Mouse (Mus musculus) myocyte (in vitro differentiated cells): ENCODE measurements around the gene Itpr1. TPM values are rescaled to one million over a fixed set of nuclear protein-coding genes. Genes with fewer than 3 reads are reported as not detected.

Source experiments
- H3K27me3 ChIP-seq: one replicate; pipeline ENCODE4 v1.6.1; 2011; ENCODE audit not compliant: control insufficient read depth, insufficient read depth, insufficient read length
- H3K36me3 ChIP-seq: one replicate; pipeline ENCODE4 v1.6.1; 2011; ENCODE audit not compliant: control insufficient read depth, insufficient read depth
- H3K4me2 ChIP-seq: one replicate; pipeline ENCODE4 v1.6.1; 2011; ENCODE audit warnings: low read depth, control low read depth
- H3K4me3 ChIP-seq: one replicate; pipeline ENCODE4 v1.5.1; 2011; ENCODE audit warnings: mild to moderate bottlenecking, control low read depth, moderate library complexity
- H3K79me2 ChIP-seq: one replicate; pipeline ENCODE4 v1.6.1; 2011; ENCODE audit not compliant: control insufficient read depth, insufficient read depth
- H3ac ChIP-seq: one replicate; pipeline ENCODE4 v1.6.1; 2011; ENCODE audit not compliant: control insufficient read depth, insufficient read length
- CEBPB ChIP-seq: IDR thresholded peaks from 2 replicates; pipeline ENCODE4 v1.6.1; 2011; ENCODE audit warnings: mild to moderate bottlenecking, moderate library complexity; ENCODE audit not compliant: poor library complexity, insufficient read depth, severe bottlenecking
- E2F4 ChIP-seq: IDR thresholded peaks from one replicate; pipeline ENCODE4 v1.6.1; 2011; ENCODE audit warnings: mild to moderate bottlenecking, control low read depth, moderate library complexity; ENCODE audit not compliant: insufficient read depth
- MAX ChIP-seq: IDR thresholded peaks from one replicate; pipeline ENCODE4 v1.6.1; 2011; ENCODE audit warnings: low read depth, mild to moderate bottlenecking, control low read depth
- MYOD1 ChIP-seq, 3 experiments: IDR thresholded peaks; one replicate each; pipeline ENCODE4 v1.6.1; 2011; ENCODE audit warnings: control low read depth in 2 of 3, low read depth in 2 of 3, mild to moderate bottlenecking in 2 of 3, moderate library complexity in 1 of 3; ENCODE audit not compliant: insufficient read length in 2 of 3, control insufficient read depth in 1 of 3
- MYOG ChIP-seq, 3 experiments: IDR thresholded peaks; one replicate each; pipeline ENCODE4 v1.6.1; 2011; ENCODE audit warnings: control low read depth in 2 of 3, low read depth in 2 of 3, mild to moderate bottlenecking in 2 of 3; ENCODE audit not compliant: insufficient read length in 2 of 3, control insufficient read depth in 1 of 3, insufficient read depth in 1 of 3
- POLR2A ChIP-seq: IDR thresholded peaks from one replicate; pipeline ENCODE4 v1.6.1; 2011; ENCODE audit warnings: low read depth, mild to moderate bottlenecking, control low read depth, moderate library complexity; ENCODE audit not compliant: insufficient read length
- POLR2AphosphoS2 ChIP-seq: IDR thresholded peaks from one replicate; pipeline ENCODE4 v1.6.1; 2011; ENCODE audit warnings: low read depth, control low read depth; ENCODE audit not compliant: insufficient read length
- REST ChIP-seq: IDR thresholded peaks from one replicate; pipeline ENCODE4 v1.6.1; 2011; ENCODE audit warnings: mild to moderate bottlenecking, control low read depth, moderate library complexity; ENCODE audit not compliant: insufficient read depth, insufficient read length
- SRF ChIP-seq: IDR thresholded peaks from one replicate; pipeline ENCODE4 v1.6.1; 2011; ENCODE audit warnings: low read depth; ENCODE audit not compliant: control insufficient read depth, insufficient read length
- TCF12 ChIP-seq: IDR thresholded peaks from one replicate; pipeline ENCODE4 v1.6.1; 2011; ENCODE audit warnings: mild to moderate bottlenecking, control low read depth; ENCODE audit not compliant: poor library complexity, insufficient read depth, severe bottlenecking
- TCF3 ChIP-seq: IDR thresholded peaks from one replicate; pipeline ENCODE4 v1.6.1; 2011; ENCODE audit warnings: low read depth, control low read depth; ENCODE audit not compliant: insufficient read length
- USF1 ChIP-seq: IDR thresholded peaks from one replicate; pipeline ENCODE4 v1.6.1; 2011; ENCODE audit warnings: low read depth, mild to moderate bottlenecking, control low read depth, moderate library complexity
- polyA plus RNA-seq: library from polyadenylated mRNA; unstranded; fragments of >200 nt; fragmentation: generic; extraction: Trizol; gene quantifications from one replicate; pipeline ENCODE4 v1.2.1, GENCODE M21; 2012; ENCODE audit warnings: missing spikeins

Gene Itpr1
- polyA plus RNA-seq, 1 experiment: 3.1 TPM

- H3K27me3 ChIP-seq: no peaks in the 10 kb centered on the region
- H3K4me2 ChIP-seq: no peak overlapping the region
- no peak overlapping the region for H3ac ChIP-seq
- no peaks in the 10 kb centered on the region for H3K36me3 ChIP-seq
- no peak overlapping the region for H3K4me3 ChIP-seq
- H3K79me2 ChIP-seq: no peaks in the 10 kb centered on the region
- TF ChIP-seq MYOD1 (IDR thresholded peaks at IDR 0.05; ENCODE audit: control insufficient read depth in 1 of 3, insufficient read length in 2 of 3, low read depth in 2 of 3) (no peak), MAX (no peak), POLR2AphosphoS2 (no peak), CEBPB (no peak), TCF3 (no peak), MYOG (IDR thresholded peaks at IDR 0.05; ENCODE audit: control insufficient read depth in 1 of 3, insufficient read depth in 1 of 3, insufficient read length in 2 of 3, low read depth in 2 of 3) (no peak), POLR2A (no peak), USF1 (no peak), E2F4 (no peak), SRF (no peak), TCF12 (no peak), REST (no peak)
These were observed 121.2 kb downstream of the Itpr1 start for GRCm38 (mm10) chr6:108334059-108334458.

GRCm38 (mm10) chr6:108335202-108335823 is 122.4 kb downstream of the Itpr1 start:
- Histone ChIP-seq H3K79me2 (no peaks in the 10 kb centered on the region), H3K27me3 (no peaks in the 10 kb centered on the region), H3K4me2 (no peak overlapping the region), H3K4me3 (no peak overlapping the region), H3ac (no peak overlapping the region), H3K36me3 (no peaks in the 10 kb centered on the region)
- TF ChIP-seq REST (no peak), MYOG (IDR thresholded peaks at IDR 0.05; ENCODE audit: control insufficient read depth in 1 of 3, insufficient read depth in 1 of 3, insufficient read length in 2 of 3, low read depth in 2 of 3) (no peak), MYOD1 (IDR thresholded peaks at IDR 0.05; ENCODE audit: control insufficient read depth in 1 of 3, insufficient read length in 2 of 3, low read depth in 2 of 3) (no peak), E2F4 (no peak), POLR2A (no peak), USF1 (no peak), CEBPB (no peak), TCF3 (no peak), MAX (no peak), TCF12 (no peak), POLR2AphosphoS2 (no peak), SRF (no peak)

- TF ChIP-seq POLR2AphosphoS2 (no peak), POLR2A (no peak), MYOG (IDR thresholded peaks at IDR 0.05; ENCODE audit: control insufficient read depth in 1 of 3, insufficient read depth in 1 of 3, insufficient read length in 2 of 3, low read depth in 2 of 3) (no peak), E2F4 (no peak), USF1 (no peak), REST (no peak), TCF12 (no peak), CEBPB (no peak), MYOD1 (IDR thresholded peaks at IDR 0.05; ENCODE audit: control insufficient read depth in 1 of 3, insufficient read length in 2 of 3, low read depth in 2 of 3) (no peak), TCF3 (no peak), SRF (no peak)
- no peaks in the 10 kb centered on the region for H3K27me3 ChIP-seq
- no peaks in the 10 kb centered on the region for H3K36me3 ChIP-seq
- no peak overlapping the region for H3K4me2 ChIP-seq
- H3K4me3 ChIP-seq: no peak overlapping the region
- H3K79me2 ChIP-seq: no peaks in the 10 kb centered on the region
- H3ac ChIP-seq: no peak overlapping the region
These were observed 123.6 kb downstream of the Itpr1 start for GRCm38 (mm10) chr6:108336506-108336905.

GRCm38 (mm10) chr6:108337289-108337688 is 124.4 kb downstream of the Itpr1 start:
- Histone ChIP-seq H3K79me2 (no peaks in the 10 kb centered on the region), H3K4me2 (no peak overlapping the region), H3ac (no peak overlapping the region), H3K4me3 (no peak overlapping the region), H3K27me3 (no peaks in the 10 kb centered on the region), H3K36me3 (no peaks in the 10 kb centered on the region)
- TF ChIP-seq MAX: no peak
- TF ChIP-seq CEBPB: no peak
- TF ChIP-seq MYOG (IDR thresholded peaks at IDR 0.05; ENCODE audit: control insufficient read depth in 1 of 3, insufficient read depth in 1 of 3, insufficient read length in 2 of 3, low read depth in 2 of 3): no peak
- no peak for TF ChIP-seq TCF12
- no peak for TF ChIP-seq REST
- no peak for TF ChIP-seq E2F4
- no peak for TF ChIP-seq SRF
- no peak for TF ChIP-seq USF1
- no peak for TF ChIP-seq POLR2AphosphoS2
- TF ChIP-seq MYOD1 (IDR thresholded peaks at IDR 0.05; ENCODE audit: control insufficient read depth in 1 of 3, insufficient read length in 2 of 3, low read depth in 2 of 3): no peak
- no peak for TF ChIP-seq TCF3
- no peak for TF ChIP-seq POLR2A
